Mouse (Mus musculus): ENCODE measurements around the gene Gm49405.

- TF ChIP-seq POLR2A (IDR thresholded peaks at IDR 0.05; ENCODE audit: low read depth, low read length) (no peak), CTCF (IDR thresholded peaks at IDR 0.05; ENCODE audit: borderline replicate concordance, insufficient read depth, low read length) (no peak)
Observed at GRCm38 (mm10) chr19:3955033-3955432, 45.4 kb upstream of the Gm49405 start.

Data from embryonic fibroblast, embryonic 13.5 days (primary cell).